Mouse (Mus musculus): ENCODE measurements around the gene D430019H16Rik.

- TF ChIP-seq POLR2A (IDR thresholded peaks at IDR 0.05; ENCODE audit: insufficient read depth, low read depth, low read length), result no peak
- TF ChIP-seq CTCF (IDR thresholded peaks at IDR 0.05; ENCODE audit: insufficient read depth, low read depth, low read length), result no peak
These were observed 20.8 kb upstream of the D430019H16Rik start for GRCm38 (mm10) chr12:105432807-105433206.

Measured in olfactory bulb, adult 2 months (tissue).